Mouse (Mus musculus) CH12.LX (cell line): ENCODE results near the gene Ptpn11.

ENCODE experiments used
- BHLHE40 ChIP-seq: IDR thresholded peaks from 2 replicates; pipeline ENCODE4 v1.6.1; 2011; ENCODE audit warnings: mild to moderate bottlenecking, low read depth, low read length, improper control_type of control experiment
- CTCF ChIP-seq, 2 experiments: IDR thresholded peaks in 1 of 2; conservative IDR thresholded peaks in 1 of 2; 2 replicates each; pipeline ENCODE4 v1.5.1; 2011 to 2012; ENCODE audit warnings: low read depth in 2 of 2, low read length in 2 of 2, improper control_type of control experiment in 1 of 2, inconsistent platforms in 1 of 2, mild to moderate bottlenecking in 1 of 2, moderate library complexity in 1 of 2
- E2F4 ChIP-seq: IDR thresholded peaks from 2 replicates; pipeline ENCODE4 v1.6.1; 2011; ENCODE audit warnings: low read depth, low read length, improper control_type of control experiment; ENCODE audit not compliant: insufficient replicate concordance
- EP300 ChIP-seq: IDR thresholded peaks from 2 replicates; pipeline ENCODE4 v1.6.1; 2011; ENCODE audit warnings: low read length, improper control_type of control experiment
- MXI1 ChIP-seq: IDR thresholded peaks from 2 replicates; pipeline ENCODE4 v1.6.1; 2011; ENCODE audit warnings: mild to moderate bottlenecking, low read depth, low read length, improper control_type of control experiment
- MYC ChIP-seq: IDR thresholded peaks from 2 replicates; pipeline ENCODE4 v1.6.1; 2011; ENCODE audit warnings: low read depth, mild to moderate bottlenecking, improper control_type of control experiment, low read length
- NRF1 ChIP-seq: IDR thresholded peaks from 2 replicates; pipeline ENCODE4 v1.6.1; 2014; ENCODE audit warnings: low read depth, mild to moderate bottlenecking, inconsistent platforms, low read length, improper control_type of control experiment, moderate library complexity
- POLR2A ChIP-seq: IDR thresholded peaks from 2 replicates; pipeline ENCODE4 v1.6.1; 2011; ENCODE audit warnings: low read depth, mild to moderate bottlenecking, improper control_type of control experiment, low read length
- TCF12 ChIP-seq: IDR thresholded peaks from 2 replicates; pipeline ENCODE4 v1.6.1; 2014; ENCODE audit warnings: low read depth, mild to moderate bottlenecking, inconsistent platforms, low read length, improper control_type of control experiment

GRCm38 (mm10) chr5:121194173-121194572 lies 3.0 kb upstream of the Ptpn11 start:
- TF ChIP-seq POLR2A = no peak
- TF ChIP-seq MXI1 = no peak
- no peak for TF ChIP-seq CTCF (conservative IDR thresholded peaks at IDR 0.05 in 1 of 2, IDR thresholded peaks at IDR 0.05 in 1 of 2; ENCODE audit: low read depth in 2 of 2, low read length in 2 of 2)
- no peak for TF ChIP-seq EP300
- TF ChIP-seq BHLHE40 = no peak
- no peak for TF ChIP-seq MYC
- no peak for TF ChIP-seq NRF1
- TF ChIP-seq E2F4 = no peak
- no peak for TF ChIP-seq TCF12
